Mouse (Mus musculus): ENCODE data around the gene Cap1. TPM values are rescaled to one million over a fixed set of nuclear protein-coding genes. Genes with fewer than 3 reads are reported as not detected.
A peak's percentile ranks its signal among the peaks of the same experiment; 100 is the strongest.
"Not testable (repeated sequence)": the region's sequence is repeated elsewhere in the genome, so short reads cannot be mapped to it uniquely, and the experiment has no call there.

The Cap1 gene
- polyA plus RNA-seq, 1 experiment from 2014 or later = 84.3 TPM

GRCm38 (mm10) chr4:122837994-122838393 lies 47.9 kb downstream of the Cap1 start:
- Histone ChIP-seq H3K36me3 (ENCODE audit: control insufficient read depth, insufficient read depth, low read length) (peaks cover 4% of the 10 kb centered on the region; the same call in 1 of the 2 replicates), H3K4me3 (ENCODE audit: low read depth, low read length) (no peak overlapping the region), H3K9ac (replicated peaks; ENCODE audit: low read depth, low read length) (no peak overlapping the region), H3K27me3 (ENCODE audit: control insufficient read depth, insufficient read depth, low read length) (no peaks in the 10 kb centered on the region), H3K9me3 (ENCODE audit: control insufficient read depth, low read depth, low read length) (no peaks in the 10 kb centered on the region), H3K27ac (ENCODE audit: low read length) (no peak overlapping the region), H3K4me1 (ENCODE audit: control insufficient read depth, insufficient read depth, low read length) (peaks cover 11% of the 10 kb centered on the region), H3K4me2 (replicated peaks; ENCODE audit: low read depth, low read length) (no peak overlapping the region)
- no peak for ATAC-seq (ENCODE audit: insufficient number of reproducible peaks, insufficient read depth, low FRiP score, low read depth)
- 73% methylated on average over 2 of the region's 2 CpGs for WGBS

- WGBS = 65% methylated on average over 6 of the region's 6 CpGs
- no peak overlapping the region; the same call in 1 of the 2 replicates for H3K9ac ChIP-seq (replicated peaks; ENCODE audit: low read depth, low read length)
- H3K4me1 ChIP-seq (ENCODE audit: control insufficient read depth, insufficient read depth, low read length) = peaks cover 11% of the 10 kb centered on the region
- H3K36me3 ChIP-seq (ENCODE audit: control insufficient read depth, insufficient read depth, low read length) = peaks cover 4% of the 10 kb centered on the region; the same call in 1 of the 2 replicates
- ATAC-seq (ENCODE audit: insufficient number of reproducible peaks, insufficient read depth, low FRiP score, low read depth) = no peak
- no peaks in the 10 kb centered on the region for H3K9me3 ChIP-seq (ENCODE audit: control insufficient read depth, low read depth, low read length)
- no peak overlapping the region for H3K4me2 ChIP-seq (replicated peaks; ENCODE audit: low read depth, low read length)
- H3K27ac ChIP-seq (ENCODE audit: low read length) = no peak overlapping the region
- H3K4me3 ChIP-seq (ENCODE audit: low read depth, low read length) = no peak overlapping the region
- H3K27me3 ChIP-seq (ENCODE audit: control insufficient read depth, insufficient read depth, low read length) = no peaks in the 10 kb centered on the region
These were observed 48.6 kb downstream of the Cap1 start for GRCm38 (mm10) chr4:122837180-122837730.

GRCm38 (mm10) chr4:122836403-122836775 lies 49.5 kb downstream of the Cap1 start:
- Histone ChIP-seq H3K4me3 (ENCODE audit: low read depth, low read length) (peak overlapping the region; percentile 71), H3K27ac (ENCODE audit: low read length) (no peak overlapping the region; the same call in 1 of the 2 replicates)
- WGBS = under 1% methylated on average over 7 of the region's 7 CpGs

GRCm38 (mm10) chr4:122835530-122836402 lies 50.1 kb downstream of the Cap1 start, which contains the start of gene Ppt1:
Gene Ppt1 (plus strand): TSS chr4:122836242.
- peak within 1 kb of the TSS; percentile 71 for H3K4me3 ChIP-seq (ENCODE audit: low read depth, low read length)
- no peaks in the 10 kb centered on the region for H3K9me3 ChIP-seq (ENCODE audit: control insufficient read depth, low read depth, low read length)
- 4% methylated on average over 31 of the region's 31 CpGs for WGBS
- ATAC-seq (ENCODE audit: insufficient number of reproducible peaks, insufficient read depth, low FRiP score, low read depth) = peak; percentile 92
- peaks cover 11% of the 10 kb centered on the region for H3K4me1 ChIP-seq (ENCODE audit: control insufficient read depth, insufficient read depth, low read length)
- peak within 1 kb of the TSS; percentile 78 for H3K4me2 ChIP-seq (replicated peaks; ENCODE audit: low read depth, low read length)
- H3K36me3 ChIP-seq (ENCODE audit: control insufficient read depth, insufficient read depth, low read length) = peaks cover 4% of the 10 kb centered on the region; the same call in 1 of the 2 replicates
- H3K9ac ChIP-seq (replicated peaks; ENCODE audit: low read depth, low read length) = peak within 1 kb of the TSS; percentile 47
- H3K27me3 ChIP-seq (ENCODE audit: control insufficient read depth, insufficient read depth, low read length) = no peaks in the 10 kb centered on the region
- no peak within 1 kb of the TSS; the same call in 1 of the 2 replicates for H3K27ac ChIP-seq (ENCODE audit: low read length)

More at GRCm38 (mm10) chr4:122836403-122836775, 49.5 kb downstream of the Cap1 start:
- Histone ChIP-seq H3K9ac (replicated peaks; ENCODE audit: low read depth, low read length) (peak overlapping the region; percentile 47), H3K9me3 (ENCODE audit: control insufficient read depth, low read depth, low read length) (no peaks in the 10 kb centered on the region), H3K4me1 (ENCODE audit: control insufficient read depth, insufficient read depth, low read length) (peaks cover 11% of the 10 kb centered on the region), H3K4me2 (replicated peaks; ENCODE audit: low read depth, low read length) (peak overlapping the region; percentile 78), H3K36me3 (ENCODE audit: control insufficient read depth, insufficient read depth, low read length) (peaks cover 4% of the 10 kb centered on the region; the same call in 1 of the 2 replicates), H3K27me3 (ENCODE audit: control insufficient read depth, insufficient read depth, low read length) (no peaks in the 10 kb centered on the region)
- no peak; the same call in 1 of the 2 replicates for ATAC-seq (ENCODE audit: insufficient number of reproducible peaks, insufficient read depth, low FRiP score, low read depth)

- no peak overlapping the region for H3K4me2 ChIP-seq (replicated peaks; ENCODE audit: low read depth, low read length)
- no peak for ATAC-seq (ENCODE audit: insufficient number of reproducible peaks, insufficient read depth, low FRiP score, low read depth)
- H3K4me3 ChIP-seq (ENCODE audit: low read depth, low read length) = no peak overlapping the region
- H3K9ac ChIP-seq (replicated peaks; ENCODE audit: low read depth, low read length) = no peak overlapping the region
- 75% methylated on average over 1 of the region's 1 CpGs for WGBS
- no peaks in the 10 kb centered on the region for H3K9me3 ChIP-seq (ENCODE audit: control insufficient read depth, low read depth, low read length)
- H3K27ac ChIP-seq (ENCODE audit: low read length) = no peak overlapping the region
- peaks cover 7% of the 10 kb centered on the region for H3K4me1 ChIP-seq (ENCODE audit: control insufficient read depth, insufficient read depth, low read length)
- no peaks in the 10 kb centered on the region for H3K36me3 ChIP-seq (ENCODE audit: control insufficient read depth, insufficient read depth, low read length)
- H3K27me3 ChIP-seq (ENCODE audit: control insufficient read depth, insufficient read depth, low read length) = no peaks in the 10 kb centered on the region
These were observed 54.0 kb downstream of the Cap1 start for GRCm38 (mm10) chr4:122831888-122832287.

GRCm38 (mm10) chr4:122829339-122829738 lies 56.5 kb downstream of the Cap1 start:
- WGBS = 91% methylated on average over 6 of the region's 6 CpGs
- no peak overlapping the region for H3K4me3 ChIP-seq (ENCODE audit: low read depth, low read length)
- H3K9me3 ChIP-seq (ENCODE audit: control insufficient read depth, low read depth, low read length) = no peaks in the 10 kb centered on the region
- H3K27me3 ChIP-seq (ENCODE audit: control insufficient read depth, insufficient read depth, low read length) = no peaks in the 10 kb centered on the region
- H3K9ac ChIP-seq (replicated peaks; ENCODE audit: low read depth, low read length) = no peak overlapping the region
- no peak overlapping the region for H3K27ac ChIP-seq (ENCODE audit: low read length)
- no peak overlapping the region for H3K4me2 ChIP-seq (replicated peaks; ENCODE audit: low read depth, low read length)
- no peak for ATAC-seq (ENCODE audit: insufficient number of reproducible peaks, insufficient read depth, low FRiP score, low read depth)
- no peaks in the 10 kb centered on the region for H3K4me1 ChIP-seq (ENCODE audit: control insufficient read depth, insufficient read depth, low read length)
- no peaks in the 10 kb centered on the region for H3K36me3 ChIP-seq (ENCODE audit: control insufficient read depth, insufficient read depth, low read length)

- H3K4me2 ChIP-seq (replicated peaks; ENCODE audit: low read depth, low read length) = no peak overlapping the region
- no peaks in the 10 kb centered on the region for H3K36me3 ChIP-seq (ENCODE audit: control insufficient read depth, insufficient read depth, low read length)
- no peaks in the 10 kb centered on the region for H3K9me3 ChIP-seq (ENCODE audit: control insufficient read depth, low read depth, low read length)
- H3K27ac ChIP-seq (ENCODE audit: low read length) = 0 out of 2 replicates have a peak overlapping the region, but pooled peaks have one; percentile 21
- peak; percentile 76 for ATAC-seq (ENCODE audit: insufficient number of reproducible peaks, insufficient read depth, low FRiP score, low read depth)
- no peak overlapping the region for H3K9ac ChIP-seq (replicated peaks; ENCODE audit: low read depth, low read length)
- no peak overlapping the region for H3K4me3 ChIP-seq (ENCODE audit: low read depth, low read length)
- H3K4me1 ChIP-seq (ENCODE audit: control insufficient read depth, insufficient read depth, low read length) = no peaks in the 10 kb centered on the region
- no peaks in the 10 kb centered on the region for H3K27me3 ChIP-seq (ENCODE audit: control insufficient read depth, insufficient read depth, low read length)
These were observed 58.2 kb downstream of the Cap1 start for GRCm38 (mm10) chr4:122827651-122828050.

GRCm38 (mm10) chr4:122820941-122821340 lies 64.9 kb downstream of the Cap1 start:
- 28% methylated on average over 10 of the region's 10 CpGs for WGBS
- not testable (repeated sequence) for ATAC-seq (ENCODE audit: insufficient number of reproducible peaks, insufficient read depth, low FRiP score, low read depth); H3K4me1 ChIP-seq (ENCODE audit: control insufficient read depth, insufficient read depth, low read length); H3K9me3 ChIP-seq (ENCODE audit: control insufficient read depth, low read depth, low read length); H3K9ac ChIP-seq (replicated peaks; ENCODE audit: low read depth, low read length); H3K36me3 ChIP-seq (ENCODE audit: control insufficient read depth, insufficient read depth, low read length); H3K27ac ChIP-seq (ENCODE audit: low read length); H3K27me3 ChIP-seq (ENCODE audit: control insufficient read depth, insufficient read depth, low read length); H3K4me2 ChIP-seq (replicated peaks; ENCODE audit: low read depth, low read length); H3K4me3 ChIP-seq (ENCODE audit: low read depth, low read length)
